Mouse (Mus musculus) intestine, postnatal 0 days (tissue): ENCODE measurements at regions not wholly inside any gene's neighbourhood (a gene's known extent, or its start where the extent isn't known, plus 50 kb on each side); places are given as distances from the start of the nearest gene placed in this dataset.

ENCODE experiments used
- ATAC-seq: fragments of 200-750 bp; cut with Nextera tagmentation; 2 replicates; pipeline ENCODE4 v1.8.0; 2017; ENCODE audit warnings: mild to moderate bottlenecking, moderate TSS enrichment, moderate library complexity
- H3K27ac ChIP-seq: fragments of 300-500 bp; sonication (generic); 2 replicates; pipeline ENCODE4 v1.5.1; 2014; ENCODE audit warnings: mild to moderate bottlenecking, low read depth, low read length, moderate library complexity
- H3K27me3 ChIP-seq: fragments of 300-500 bp; sonication (generic); replicated peaks from 2 replicates; pipeline ENCODE4 v1.6.1; 2014; ENCODE audit warnings: low read length, mixed read lengths; ENCODE audit not compliant: control insufficient read depth, insufficient read depth
- H3K36me3 ChIP-seq: fragments of 300-500 bp; sonication (generic); 2 replicates; pipeline ENCODE4 v1.6.1; 2014; ENCODE audit warnings: mild to moderate bottlenecking, moderate library complexity; ENCODE audit not compliant: control insufficient read depth, insufficient read depth
- H3K4me1 ChIP-seq: fragments of 300-500 bp; sonication (generic); replicated peaks from 2 replicates; pipeline ENCODE4 v1.6.1; 2014; ENCODE audit warnings: antibody characterized with exemption, low read length, mixed read lengths; ENCODE audit not compliant: control insufficient read depth, insufficient read depth
- H3K4me2 ChIP-seq: fragments of 300-500 bp; sonication (generic); replicated peaks from 2 replicates; pipeline ENCODE4 v1.6.1; 2014; ENCODE audit warnings: low read depth, mild to moderate bottlenecking, moderate library complexity
- H3K4me3 ChIP-seq: fragments of 300-500 bp; sonication (generic); 2 replicates; pipeline ENCODE4 v1.5.1; 2014; ENCODE audit warnings: low read depth, low read length
- H3K9ac ChIP-seq: fragments of 300-500 bp; sonication (generic); 2 replicates; pipeline ENCODE4 v1.6.1; 2014; ENCODE audit warnings: mild to moderate bottlenecking, low read depth, low read length
- H3K9me3 ChIP-seq: fragments of 300-500 bp; sonication (generic); 2 replicates; pipeline ENCODE4 v1.6.1; 2016; ENCODE audit warnings: mixed run types; ENCODE audit not compliant: control insufficient read depth
- CTCF ChIP-seq: sonication (generic); IDR thresholded peaks from 2 replicates; pipeline ENCODE4 v1.5.1; 2016; ENCODE audit warnings: low read depth, mild to moderate bottlenecking, control low read depth, antibody characterized with exemption, moderate library complexity
- whole genome bisulfite sequencing: fragments of 180-500 bp; shearing (Covaris S2); extraction: QIAGEN DNeasy Blood & Tissue Kit; methylation state at CpG from one replicate; pipeline ENCODE4 v1.1.7; 2014; 5-methylcytosine and 5-hydroxymethylcytosine counted together

GRCm38 (mm10) chr16:74517374-74517773 lies 105.7 kb upstream of the Robo2 start:
- H3K9me3 ChIP-seq, result no peaks in the 10 kb centered on the region
- no peaks in the 10 kb centered on the region for H3K4me1 ChIP-seq
- H3K9ac ChIP-seq, result no peak overlapping the region
- H3K27me3 ChIP-seq, result no peaks in the 10 kb centered on the region
- ATAC-seq, result no peak
- no peaks in the 10 kb centered on the region for H3K36me3 ChIP-seq
- 78% methylated on average over 4 of the region's 4 CpGs for WGBS
- TF ChIP-seq CTCF, result no peak
- no peak overlapping the region for H3K4me3 ChIP-seq
- no peak overlapping the region for H3K27ac ChIP-seq
- H3K4me2 ChIP-seq, result no peak overlapping the region

DNA sequence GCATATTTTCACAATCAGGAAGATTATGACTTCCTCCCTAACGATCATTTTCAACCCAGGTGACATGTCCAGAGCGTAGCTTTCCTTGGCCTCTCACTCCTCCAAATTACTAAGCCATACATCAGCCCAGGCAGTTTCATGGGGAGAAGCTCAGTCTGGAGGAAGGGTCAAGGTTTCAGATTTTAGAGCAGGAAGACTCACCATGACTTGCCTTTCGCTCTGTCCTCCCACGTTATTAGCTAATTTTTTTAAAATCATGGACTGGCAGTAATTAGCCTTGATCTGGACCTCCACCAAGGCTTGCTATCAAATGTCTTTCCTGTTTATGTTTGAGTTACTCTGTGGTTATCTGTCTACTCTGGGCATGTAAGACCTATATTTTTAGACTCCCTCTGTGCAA lies 102.9 kb upstream of the Robo2 start:
- 70% methylated on average over 4 of the region's 4 CpGs for WGBS
- ATAC-seq, result no peak
- no peaks in the 10 kb centered on the region for H3K27me3 ChIP-seq
- H3K4me3 ChIP-seq, result no peak overlapping the region
- H3K9ac ChIP-seq, result no peak overlapping the region
- H3K27ac ChIP-seq, result no peak overlapping the region
- no peak for TF ChIP-seq CTCF
- H3K9me3 ChIP-seq, result no peaks in the 10 kb centered on the region
- no peaks in the 10 kb centered on the region for H3K4me1 ChIP-seq
- no peak overlapping the region for H3K4me2 ChIP-seq
- H3K36me3 ChIP-seq, result no peaks in the 10 kb centered on the region

- WGBS, result 94% methylated on average over 1 of the region's 1 CpGs
- Histone ChIP-seq H3K36me3 (no peaks in the 10 kb centered on the region), H3K9me3 (no peaks in the 10 kb centered on the region), H3K4me3 (no peak overlapping the region), H3K27ac (no peak overlapping the region), H3K27me3 (no peaks in the 10 kb centered on the region), H3K9ac (no peak overlapping the region), H3K4me2 (no peak overlapping the region), H3K4me1 (no peaks in the 10 kb centered on the region)
- TF ChIP-seq CTCF, result no peak
- no peak for ATAC-seq
These were observed 98.8 kb upstream of the Robo2 start for GRCm38 (mm10) chr16:74510383-74510782.

- Histone ChIP-seq H3K4me3 (no peak overlapping the region), H3K36me3 (no peaks in the 10 kb centered on the region), H3K9ac (no peak overlapping the region), H3K9me3 (no peaks in the 10 kb centered on the region), H3K4me2 (no peak overlapping the region), H3K27me3 (no peaks in the 10 kb centered on the region), H3K4me1 (no peaks in the 10 kb centered on the region), H3K27ac (no peak overlapping the region)
- 90% methylated on average over 2 of the region's 2 CpGs for WGBS
- TF ChIP-seq CTCF, result no peak
- no peak for ATAC-seq
These were observed 97.9 kb upstream of the Robo2 start for GRCm38 (mm10) chr16:74509489-74509888.

- Histone ChIP-seq H3K4me2 (no peak overlapping the region), H3K4me1 (no peaks in the 10 kb centered on the region), H3K9me3 (no peaks in the 10 kb centered on the region), H3K4me3 (no peak overlapping the region), H3K36me3 (no peaks in the 10 kb centered on the region), H3K27me3 (no peaks in the 10 kb centered on the region), H3K27ac (no peak overlapping the region), H3K9ac (no peak overlapping the region)
- no peak for ATAC-seq
- TF ChIP-seq CTCF, result no peak
These were observed 95.1 kb upstream of the Robo2 start for GRCm38 (mm10) chr16:74506719-74507118.

GRCm38 (mm10) chr16:74506173-74506709 lies 94.6 kb upstream of the Robo2 start:
- Histone ChIP-seq H3K4me2 (no peak overlapping the region), H3K4me1 (no peaks in the 10 kb centered on the region), H3K9ac (no peak overlapping the region), H3K36me3 (no peaks in the 10 kb centered on the region), H3K9me3 (no peaks in the 10 kb centered on the region), H3K27me3 (no peaks in the 10 kb centered on the region), H3K27ac (no peak overlapping the region), H3K4me3 (no peak overlapping the region)
- no peak for ATAC-seq
- no peak for TF ChIP-seq CTCF
- 82% methylated on average over 6 of the region's 6 CpGs for WGBS

- Histone ChIP-seq H3K27ac (no peak overlapping the region), H3K4me1 (no peaks in the 10 kb centered on the region), H3K9ac (no peak overlapping the region), H3K27me3 (no peaks in the 10 kb centered on the region), H3K9me3 (no peaks in the 10 kb centered on the region), H3K4me3 (no peak overlapping the region), H3K36me3 (no peaks in the 10 kb centered on the region), H3K4me2 (no peak overlapping the region)
- WGBS, result 56% methylated on average over 5 of the region's 5 CpGs
- no peak for ATAC-seq
- TF ChIP-seq CTCF, result no peak
These were observed 92.8 kb upstream of the Robo2 start for GRCm38 (mm10) chr16:74504426-74504825.
